Mouse (Mus musculus) embryonic facial prominence, embryonic 10.5 days (tissue): ENCODE measurements at regions not wholly inside any gene's neighbourhood (a gene's known extent, or its start where the extent isn't known, plus 50 kb on each side); places are given as distances from the start of the nearest gene placed in this dataset.

Experiments
- DNase-seq: peaks from one replicate; pipeline ENCODE4 v3.0.0-alpha.2; 2017; ENCODE audit warnings: low spot score
- H3K27ac ChIP-seq: fragments of 300-500 bp; sonication (generic); replicated peaks from 2 replicates; pipeline ENCODE4 v1.5.1; 2016; ENCODE audit warnings: mild to moderate bottlenecking
- H3K27me3 ChIP-seq: fragments of 300-500 bp; sonication (generic); replicated peaks from 2 replicates; pipeline ENCODE4 v1.6.1; 2016; ENCODE audit warnings: low read depth, mild to moderate bottlenecking; ENCODE audit not compliant: poor library complexity, severe bottlenecking
- H3K36me3 ChIP-seq: fragments of 300-500 bp; sonication (generic); replicated peaks from 2 replicates; pipeline ENCODE4 v1.6.1; 2016; ENCODE audit warnings: mild to moderate bottlenecking, moderate library complexity
- H3K4me1 ChIP-seq: fragments of 300-500 bp; sonication (generic); 2 replicates; pipeline ENCODE4 v1.6.1; 2016
- H3K4me3 ChIP-seq: fragments of 300-500 bp; sonication (generic); 2 replicates; pipeline ENCODE4 v1.5.1; 2016; ENCODE audit warnings: mild to moderate bottlenecking, moderate library complexity
- H3K9me3 ChIP-seq: fragments of 300-500 bp; sonication (generic); 2 replicates; pipeline ENCODE4 v1.6.1; 2016; ENCODE audit warnings: mild to moderate bottlenecking
- WGBS: fragments of 180-500 bp; shearing (Covaris S2); methylation state at CpG from one replicate; pipeline ENCODE4 v1.1.7; 2016; 5-methylcytosine and 5-hydroxymethylcytosine counted together

DNA sequence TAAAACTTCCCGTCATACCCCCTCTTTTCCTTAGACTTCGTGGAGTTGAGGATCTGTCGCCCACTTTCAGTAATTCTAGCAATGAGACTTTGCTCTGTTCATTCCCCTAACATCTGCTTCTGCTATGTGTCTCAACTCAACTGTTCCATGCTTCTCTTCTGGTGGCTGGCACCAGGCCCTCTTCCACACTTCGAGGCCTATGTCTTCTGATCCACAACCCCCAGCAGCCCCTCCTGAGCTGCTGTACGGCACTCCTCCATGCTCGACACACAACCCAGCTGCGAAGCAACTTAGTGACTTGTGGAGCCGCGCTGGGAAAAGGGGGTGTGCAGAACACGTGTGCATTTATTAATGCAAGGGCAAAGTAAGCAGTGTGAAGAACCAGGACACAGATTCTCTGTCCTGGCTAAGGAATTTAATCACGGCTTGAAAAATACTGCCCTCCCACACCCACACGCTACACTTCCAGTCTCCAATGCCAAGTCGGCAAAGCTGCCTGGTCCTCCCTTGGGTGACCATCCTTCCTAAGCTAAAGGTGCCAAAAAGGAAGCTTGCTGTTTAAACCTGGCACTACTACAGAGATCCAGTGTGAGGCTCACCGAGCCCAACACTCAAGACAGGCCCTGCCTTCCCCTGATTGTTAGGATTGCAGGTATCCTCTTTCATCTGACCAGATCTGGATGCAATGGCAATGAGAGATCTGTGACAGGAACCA, 220.8 kb upstream of the Cdh5 start:
- no peak for DNase-seq
- WGBS, result 90% methylated on average over 14 of the region's 14 CpGs
- H3K4me3 ChIP-seq, result no peak overlapping the region
- H3K36me3 ChIP-seq, result no peaks in the 10 kb centered on the region
- H3K27me3 ChIP-seq, result no peaks in the 10 kb centered on the region
- H3K4me1 ChIP-seq, result peaks cover 6% of the 10 kb centered on the region; the same call in 1 of the 2 replicates
- no peak overlapping the region for H3K27ac ChIP-seq
- H3K9me3 ChIP-seq, result no peaks in the 10 kb centered on the region

DNA sequence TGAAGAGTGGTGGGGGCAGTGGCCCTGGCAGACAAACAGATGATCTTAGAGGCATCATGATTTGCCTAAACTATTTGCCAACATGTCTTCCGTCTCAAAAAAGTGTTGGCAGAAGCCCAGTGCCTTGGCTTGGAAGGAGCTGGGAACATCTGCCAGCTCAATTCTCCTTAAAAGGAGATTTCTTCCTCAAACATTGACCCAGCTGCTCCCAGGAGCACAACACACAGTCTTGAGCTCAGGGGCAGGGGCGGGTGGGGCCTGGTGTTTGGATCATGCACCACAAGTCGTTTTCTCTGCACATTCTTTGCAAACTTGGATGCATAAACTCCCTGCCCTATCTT, 220.3 kb upstream of the Cdh5 start:
- Histone ChIP-seq H3K4me1 (peaks cover 6% of the 10 kb centered on the region; the same call in 1 of the 2 replicates), H3K27ac (no peak overlapping the region), H3K9me3 (no peaks in the 10 kb centered on the region), H3K4me3 (no peak overlapping the region), H3K27me3 (no peaks in the 10 kb centered on the region), H3K36me3 (no peaks in the 10 kb centered on the region)
- no peak for DNase-seq
- WGBS, result 83% methylated on average over 3 of the region's 3 CpGs

GRCm38 (mm10) chr8:103884873-103885780, 216.3 kb upstream of the Cdh5 start:
- no peaks in the 10 kb centered on the region for H3K27me3 ChIP-seq
- H3K9me3 ChIP-seq, result no peaks in the 10 kb centered on the region
- no peaks in the 10 kb centered on the region for H3K4me1 ChIP-seq
- no peaks in the 10 kb centered on the region for H3K36me3 ChIP-seq
- no peak for DNase-seq
- no peak overlapping the region for H3K27ac ChIP-seq
- no peak overlapping the region for H3K4me3 ChIP-seq
- WGBS, result 89% methylated on average over 12 of the region's 12 CpGs

- Histone ChIP-seq H3K36me3 (no peaks in the 10 kb centered on the region), H3K27me3 (no peaks in the 10 kb centered on the region), H3K4me3 (no peak overlapping the region), H3K9me3 (no peaks in the 10 kb centered on the region), H3K4me1 (peaks cover 6% of the 10 kb centered on the region; the same call in 1 of the 2 replicates), H3K27ac (no peak overlapping the region)
- WGBS, result 84% methylated on average over 6 of the region's 6 CpGs
- DNase-seq, result no peak
Measured at GRCm38 (mm10) chr8:103894589-103894988, 206.8 kb upstream of the Cdh5 start.

GRCm38 (mm10) chr8:103895132-103895531, 206.3 kb upstream of the Cdh5 start:
- no peaks in the 10 kb centered on the region for H3K9me3 ChIP-seq
- DNase-seq, result no peak
- no peaks in the 10 kb centered on the region for H3K27me3 ChIP-seq
- no peaks in the 10 kb centered on the region for H3K36me3 ChIP-seq
- WGBS, result 90% methylated on average over 6 of the region's 6 CpGs
- H3K4me3 ChIP-seq, result no peak overlapping the region
- peaks cover 6% of the 10 kb centered on the region; the same call in 1 of the 2 replicates for H3K4me1 ChIP-seq
- no peak overlapping the region for H3K27ac ChIP-seq

- 81% methylated on average over 7 of the region's 7 CpGs for WGBS
- Histone ChIP-seq H3K4me3 (no peak overlapping the region), H3K27ac (no peak overlapping the region), H3K4me1 (peaks cover 7% of the 10 kb centered on the region; the same call in 1 of the 2 replicates), H3K9me3 (no peaks in the 10 kb centered on the region), H3K36me3 (no peaks in the 10 kb centered on the region), H3K27me3 (no peaks in the 10 kb centered on the region)
- no peak for DNase-seq
Measured at GRCm38 (mm10) chr8:103897463-103897862, 204.0 kb upstream of the Cdh5 start.

GRCm38 (mm10) chr8:103902516-103902915, 198.9 kb upstream of the Cdh5 start:
- H3K4me1 ChIP-seq, result peaks cover 7% of the 10 kb centered on the region; the same call in 1 of the 2 replicates
- no peaks in the 10 kb centered on the region for H3K9me3 ChIP-seq
- WGBS, result 53% methylated on average over 1 of the region's 1 CpGs
- H3K36me3 ChIP-seq, result no peaks in the 10 kb centered on the region
- H3K27ac ChIP-seq, result no peak overlapping the region
- H3K4me3 ChIP-seq, result no peak overlapping the region
- DNase-seq, result no peak
- H3K27me3 ChIP-seq, result no peaks in the 10 kb centered on the region

DNA sequence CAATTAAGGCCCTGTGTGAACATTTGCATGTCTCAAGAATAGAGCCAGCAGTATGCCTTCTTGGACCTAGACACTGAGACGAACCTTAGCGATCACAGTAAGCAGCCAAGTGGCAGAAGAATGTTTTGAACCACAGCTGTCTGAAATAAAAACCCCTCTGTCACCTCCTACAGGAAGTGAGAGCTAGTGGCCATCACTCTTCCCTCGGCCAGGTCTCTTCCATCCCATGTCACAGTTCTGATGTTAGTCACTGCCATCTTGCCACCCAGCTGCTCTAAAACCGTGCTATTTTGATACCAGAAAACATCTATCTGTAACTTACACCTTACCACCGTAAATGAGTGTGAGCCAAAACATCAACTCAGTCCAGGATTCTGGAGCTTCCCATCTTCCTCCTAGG, 197.8 kb upstream of the Cdh5 start:
- DNase-seq, result no peak
- Histone ChIP-seq H3K9me3 (no peaks in the 10 kb centered on the region), H3K36me3 (no peaks in the 10 kb centered on the region), H3K4me1 (peaks cover 7% of the 10 kb centered on the region; the same call in 1 of the 2 replicates), H3K4me3 (no peak overlapping the region), H3K27ac (no peak overlapping the region), H3K27me3 (no peaks in the 10 kb centered on the region)
- WGBS, result 83% methylated on average over 5 of the region's 5 CpGs

- H3K9me3 ChIP-seq, result no peaks in the 10 kb centered on the region
- H3K36me3 ChIP-seq, result no peaks in the 10 kb centered on the region
- no peak overlapping the region for H3K27ac ChIP-seq
- WGBS, result 88% methylated on average over 4 of the region's 4 CpGs
- no peaks in the 10 kb centered on the region for H3K27me3 ChIP-seq
- H3K4me3 ChIP-seq, result no peak overlapping the region
- H3K4me1 ChIP-seq, result no peaks in the 10 kb centered on the region
- DNase-seq, result no peak
Measured at GRCm38 (mm10) chr8:103907662-103908061, 193.8 kb upstream of the Cdh5 start.

GRCm38 (mm10) chr8:103911287-103912015, 190.0 kb upstream of the Cdh5 start:
- Histone ChIP-seq H3K36me3 (no peaks in the 10 kb centered on the region), H3K4me3 (no peak overlapping the region), H3K4me1 (peaks cover 16% of the 10 kb centered on the region), H3K27me3 (no peaks in the 10 kb centered on the region), H3K27ac (no peak overlapping the region), H3K9me3 (no peaks in the 10 kb centered on the region)
- WGBS, result 68% methylated on average over 2 of the region's 2 CpGs
- no peak for DNase-seq

GRCm38 (mm10) chr8:103912983-103913926, 188.2 kb upstream of the Cdh5 start:
- Histone ChIP-seq H3K27ac (peak overlapping the region; percentile 44; the same call in 1 of the 2 replicates), H3K36me3 (no peaks in the 10 kb centered on the region), H3K27me3 (no peaks in the 10 kb centered on the region), H3K9me3 (no peaks in the 10 kb centered on the region), H3K4me3 (no peak overlapping the region), H3K4me1 (peaks cover 16% of the 10 kb centered on the region)
- 78% methylated on average over 9 of the region's 9 CpGs for WGBS
- no peak for DNase-seq
